Mouse (Mus musculus) intestine, embryonic 16.5 days (tissue): ENCODE measurements around the gene Ltbp1. TPM values are rescaled to one million over a fixed set of nuclear protein-coding genes. Genes with fewer than 3 reads are reported as not detected.

Source experiments
- ATAC-seq: fragments of 200-750 bp; cut with Nextera tagmentation; 2 replicates; pipeline ENCODE4 v1.8.0; 2017; ENCODE audit warnings: moderate TSS enrichment, moderate library complexity
- H3K27ac ChIP-seq: fragments of 300-500 bp; sonication (generic); 2 replicates; pipeline ENCODE4 v1.5.1; 2014; ENCODE audit warnings: mild to moderate bottlenecking, low read length
- H3K27me3 ChIP-seq: fragments of 300-500 bp; sonication (generic); replicated peaks from 2 replicates; pipeline ENCODE4 v1.6.1; 2014; ENCODE audit warnings: low read length, control low read depth, mixed read lengths; ENCODE audit not compliant: control insufficient read depth, insufficient read depth
- H3K36me3 ChIP-seq: fragments of 300-500 bp; sonication (generic); 2 replicates; pipeline ENCODE4 v1.6.1; 2014; ENCODE audit warnings: low read length, control low read depth; ENCODE audit not compliant: control insufficient read depth, insufficient read depth
- H3K4me1 ChIP-seq: fragments of 300-500 bp; sonication (generic); 2 replicates; pipeline ENCODE4 v1.6.1; 2014; ENCODE audit warnings: low read length, control low read depth, mixed read lengths; ENCODE audit not compliant: control insufficient read depth, insufficient read depth
- H3K4me2 ChIP-seq: fragments of 300-500 bp; sonication (generic); 2 replicates; pipeline ENCODE4 v1.6.1; 2014; ENCODE audit warnings: low read depth, low read length, control low read depth
- H3K4me3 ChIP-seq: fragments of 300-500 bp; sonication (generic); 2 replicates; pipeline ENCODE4 v1.5.1; 2014; ENCODE audit warnings: mild to moderate bottlenecking, low read length
- H3K9ac ChIP-seq: fragments of 300-500 bp; sonication (generic); 2 replicates; pipeline ENCODE4 v1.6.1; 2014; ENCODE audit warnings: low read depth, low read length
- H3K9me3 ChIP-seq: fragments of 300-500 bp; sonication (generic); 2 replicates; pipeline ENCODE4 v1.6.1; 2016; ENCODE audit warnings: low read length, control low read depth; ENCODE audit not compliant: control insufficient read depth
- WGBS: fragments of 180-500 bp; shearing (Covaris S2); extraction: QIAGEN DNeasy Blood & Tissue Kit; methylation state at CpG from one replicate; pipeline ENCODE4 v1.1.7; 2014; 5-methylcytosine and 5-hydroxymethylcytosine counted together
- polyA plus RNA-seq: library from polyadenylated mRNA; unstranded; fragments of >200 nt; fragmentation: Nextera tagmentation; extraction: Ambion mirVana; gene quantifications from 2 replicates; pipeline ENCODE4 v1.2.1, GENCODE M21; 2015

The Ltbp1 gene
- polyA plus RNA-seq, 1 experiment from 2014 or later, result 12.2 TPM

DNA sequence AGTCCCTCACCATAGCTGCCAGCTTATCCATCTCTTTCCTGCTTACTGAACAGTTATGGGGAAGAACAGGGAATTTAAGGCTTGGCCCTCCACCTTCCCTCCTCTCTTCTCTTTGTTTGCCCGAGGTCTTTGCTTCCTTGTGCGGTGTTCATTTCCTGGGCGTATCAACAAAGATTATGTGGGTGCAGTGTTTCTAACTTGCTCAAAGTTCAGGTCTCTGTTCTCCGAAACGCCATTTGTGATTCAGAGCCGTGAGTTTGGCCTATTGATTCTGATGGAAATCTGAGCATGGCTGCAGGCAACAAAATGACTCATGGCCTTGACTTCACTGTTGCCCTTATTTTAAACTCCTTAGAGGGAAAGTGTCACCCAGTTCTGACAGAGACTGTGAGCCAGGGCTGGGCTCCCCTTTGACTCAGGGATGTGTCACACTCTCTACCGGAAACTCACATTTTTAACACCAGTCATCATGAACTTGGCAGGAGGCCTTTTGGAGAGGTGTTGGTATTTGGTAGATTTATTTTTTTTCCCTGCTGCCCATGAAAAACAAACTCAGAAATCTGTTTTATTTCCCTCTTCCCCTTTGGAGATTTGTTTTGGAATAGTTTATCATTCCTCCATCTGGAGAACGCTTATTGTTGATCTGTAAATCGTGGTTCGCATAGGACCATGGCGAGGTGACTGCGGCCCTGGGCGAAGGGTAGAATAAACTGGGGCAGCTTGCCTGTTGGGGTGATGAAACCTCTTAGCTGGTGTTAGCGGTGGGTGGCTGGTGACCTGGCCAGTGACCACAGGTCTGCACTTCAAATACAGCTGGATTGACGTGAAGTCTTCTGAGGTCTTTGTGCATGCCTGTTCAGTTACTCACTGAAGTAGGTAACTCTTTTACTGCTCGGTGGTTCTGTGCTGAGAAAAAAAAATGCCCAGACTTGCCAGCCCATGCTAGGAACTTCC lies 105.2 kb downstream of the Ltbp1 start:
- H3K9ac ChIP-seq, result no peak overlapping the region
- H3K27ac ChIP-seq, result no peak overlapping the region
- H3K27me3 ChIP-seq, result no peaks in the 10 kb centered on the region
- H3K4me1 ChIP-seq, result peaks cover 5% of the 10 kb centered on the region
- H3K9me3 ChIP-seq, result no peaks in the 10 kb centered on the region
- H3K36me3 ChIP-seq, result no peaks in the 10 kb centered on the region
- H3K4me2 ChIP-seq, result no peak overlapping the region
- no peak for ATAC-seq
- WGBS, result 75% methylated on average over 16 of the region's 16 CpGs
- H3K4me3 ChIP-seq, result no peak overlapping the region

DNA sequence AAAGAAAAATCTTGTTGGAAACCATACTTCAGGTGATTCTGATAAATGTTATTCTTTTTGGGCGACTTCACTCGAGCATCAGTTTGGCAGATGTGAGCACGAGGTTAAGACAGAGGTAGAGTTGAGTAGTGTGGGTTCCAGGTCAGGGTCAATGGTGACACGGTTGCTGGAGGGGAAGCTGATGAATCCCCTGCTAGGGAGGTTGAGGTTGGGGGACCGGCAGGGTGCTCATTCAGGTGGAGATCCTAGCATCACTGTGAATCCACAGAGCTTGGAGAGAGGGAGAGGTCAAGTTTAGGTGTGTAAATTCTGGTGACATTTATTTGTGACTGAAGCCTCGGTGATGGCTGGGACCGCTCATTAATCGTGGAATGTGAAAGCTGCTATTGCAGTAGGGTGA lies 110.2 kb downstream of the Ltbp1 start:
- H3K9me3 ChIP-seq, result no peaks in the 10 kb centered on the region
- H3K4me2 ChIP-seq, result no peak overlapping the region
- H3K27me3 ChIP-seq, result no peaks in the 10 kb centered on the region
- no peak overlapping the region for H3K4me3 ChIP-seq
- H3K4me1 ChIP-seq, result peaks cover 2% of the 10 kb centered on the region; the same call in 1 of the 2 replicates
- WGBS, result 76% methylated on average over 8 of the region's 8 CpGs
- H3K36me3 ChIP-seq, result no peaks in the 10 kb centered on the region
- no peak overlapping the region for H3K27ac ChIP-seq
- no peak overlapping the region for H3K9ac ChIP-seq
- no peak for ATAC-seq

GRCm38 (mm10) chr17:75118896-75119295 lies 113.5 kb downstream of the Ltbp1 start:
- Histone ChIP-seq H3K4me1 (no peaks in the 10 kb centered on the region), H3K27ac (no peak overlapping the region), H3K27me3 (no peaks in the 10 kb centered on the region), H3K9ac (no peak overlapping the region), H3K4me3 (no peak overlapping the region), H3K9me3 (no peaks in the 10 kb centered on the region), H3K36me3 (no peaks in the 10 kb centered on the region), H3K4me2 (no peak overlapping the region)
- WGBS, result 88% methylated on average over 3 of the region's 3 CpGs
- ATAC-seq, result no peak

- no peaks in the 10 kb centered on the region for H3K36me3 ChIP-seq
- ATAC-seq, result peak; percentile 75
- 56% methylated on average over 3 of the region's 3 CpGs for WGBS
- no peaks in the 10 kb centered on the region for H3K27me3 ChIP-seq
- no peak overlapping the region for H3K9ac ChIP-seq
- H3K9me3 ChIP-seq, result no peaks in the 10 kb centered on the region
- no peaks in the 10 kb centered on the region for H3K4me1 ChIP-seq
- H3K27ac ChIP-seq, result no peak overlapping the region
- H3K4me2 ChIP-seq, result no peak overlapping the region
- H3K4me3 ChIP-seq, result no peak overlapping the region
Observed at GRCm38 (mm10) chr17:75119422-75119821, 114.1 kb downstream of the Ltbp1 start.

DNA sequence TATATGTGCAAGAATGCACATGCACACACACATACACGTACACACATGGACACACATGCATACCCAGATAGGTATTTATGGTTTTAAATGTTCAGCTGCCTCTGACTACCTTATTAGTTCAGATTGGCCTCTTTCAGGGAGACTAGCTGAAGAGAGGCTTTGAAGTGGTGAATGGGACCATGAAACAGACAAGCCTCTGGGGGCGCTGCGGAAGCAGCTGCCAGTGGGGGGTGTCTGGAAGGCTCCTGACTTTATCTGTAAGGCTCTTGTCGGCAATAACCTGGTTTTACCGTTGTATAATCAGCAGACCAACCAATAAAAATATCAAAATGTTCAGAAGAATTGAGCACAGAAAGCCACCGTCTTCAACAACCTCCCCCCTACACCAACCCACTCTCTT lies 114.7 kb downstream of the Ltbp1 start:
- no peak overlapping the region for H3K4me3 ChIP-seq
- no peak overlapping the region for H3K27ac ChIP-seq
- no peaks in the 10 kb centered on the region for H3K27me3 ChIP-seq
- no peak overlapping the region for H3K9ac ChIP-seq
- ATAC-seq, result no peak
- H3K4me2 ChIP-seq, result no peak overlapping the region
- WGBS, result 66% methylated on average over 6 of the region's 6 CpGs
- H3K4me1 ChIP-seq, result no peaks in the 10 kb centered on the region
- no peaks in the 10 kb centered on the region for H3K9me3 ChIP-seq
- H3K36me3 ChIP-seq, result no peaks in the 10 kb centered on the region

DNA sequence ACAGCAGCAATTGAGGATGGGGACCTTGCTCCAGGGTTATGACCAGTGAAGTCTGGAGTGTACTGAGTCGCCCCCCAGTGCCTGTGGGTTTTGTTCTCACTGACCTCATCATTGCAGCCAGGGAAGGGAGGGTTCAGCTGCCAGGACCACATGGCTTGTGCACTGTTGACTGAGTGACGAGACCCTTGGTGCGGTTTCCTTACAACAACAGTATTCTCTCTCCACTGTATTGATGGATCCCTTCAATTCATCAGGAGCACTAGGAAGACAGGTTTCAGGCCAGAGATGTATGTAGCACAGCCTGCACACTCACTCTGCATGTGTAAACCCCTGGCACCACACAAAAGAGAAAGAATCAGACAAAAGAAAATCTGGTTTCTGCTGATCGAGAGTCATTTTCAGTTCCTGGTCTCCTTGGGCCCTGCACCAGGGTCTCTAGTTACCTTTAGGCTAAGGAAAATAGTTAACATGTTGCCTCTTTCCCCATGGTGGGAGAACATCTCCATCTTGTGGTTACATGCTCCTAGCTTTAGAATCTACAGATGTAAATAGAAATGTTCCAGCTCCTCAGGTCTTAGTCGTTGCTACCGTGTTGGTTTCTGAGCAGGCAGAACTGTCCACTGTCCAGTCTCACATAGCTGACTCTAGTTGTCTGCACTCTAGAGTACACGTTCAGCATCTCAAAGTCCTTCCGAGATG lies 117.4 kb downstream of the Ltbp1 start:
- Histone ChIP-seq H3K36me3 (no peaks in the 10 kb centered on the region), H3K27ac (no peak overlapping the region), H3K27me3 (no peaks in the 10 kb centered on the region), H3K9me3 (no peaks in the 10 kb centered on the region), H3K4me2 (no peak overlapping the region), H3K4me1 (no peaks in the 10 kb centered on the region), H3K4me3 (no peak overlapping the region), H3K9ac (no peak overlapping the region)
- WGBS, result 75% methylated on average over 8 of the region's 8 CpGs
- no peak for ATAC-seq

- 54% methylated on average over 8 of the region's 8 CpGs for WGBS
- no peak for ATAC-seq
- no peak overlapping the region for H3K9ac ChIP-seq
- no peak overlapping the region for H3K27ac ChIP-seq
- H3K27me3 ChIP-seq, result no peaks in the 10 kb centered on the region
- H3K4me1 ChIP-seq, result no peaks in the 10 kb centered on the region
- H3K4me3 ChIP-seq, result no peak overlapping the region
- no peak overlapping the region for H3K4me2 ChIP-seq
- no peaks in the 10 kb centered on the region for H3K36me3 ChIP-seq
- H3K9me3 ChIP-seq, result no peaks in the 10 kb centered on the region
Observed at GRCm38 (mm10) chr17:75128337-75128935, 123.1 kb downstream of the Ltbp1 start.

- Histone ChIP-seq H3K27me3 (no peaks in the 10 kb centered on the region), H3K9me3 (no peaks in the 10 kb centered on the region), H3K9ac (no peak overlapping the region), H3K36me3 (no peaks in the 10 kb centered on the region), H3K4me2 (no peak overlapping the region), H3K4me1 (no peaks in the 10 kb centered on the region), H3K4me3 (no peak overlapping the region), H3K27ac (no peak overlapping the region)
- no peak for ATAC-seq
- WGBS, result 85% methylated on average over 4 of the region's 4 CpGs
Observed at GRCm38 (mm10) chr17:75133983-75134382, 128.6 kb downstream of the Ltbp1 start.

GRCm38 (mm10) chr17:75139731-75140130 lies 134.4 kb downstream of the Ltbp1 start:
- Histone ChIP-seq H3K27ac (no peak overlapping the region), H3K4me3 (no peak overlapping the region), H3K27me3 (no peaks in the 10 kb centered on the region), H3K36me3 (no peaks in the 10 kb centered on the region), H3K9ac (no peak overlapping the region), H3K4me1 (no peaks in the 10 kb centered on the region), H3K9me3 (no peaks in the 10 kb centered on the region), H3K4me2 (no peak overlapping the region)
- no peak for ATAC-seq
- WGBS, result 79% methylated on average over 2 of the region's 2 CpGs
